Mouse (Mus musculus) layer of hippocampus, postnatal 36 days (tissue): ENCODE measurements at regions not wholly inside any gene's neighbourhood (a gene's known extent, or its start where the extent isn't known, plus 50 kb on each side); places are given as distances from the start of the nearest gene placed in this dataset.
"Not testable (repeated sequence)": the region's sequence is repeated elsewhere in the genome, so short reads cannot be mapped to it uniquely, and the experiment has no call there.

Experiments
- DNase-seq, 2 experiments: peaks; one replicate each; pipeline ENCODE4 v3.0.0; 2022

DNA sequence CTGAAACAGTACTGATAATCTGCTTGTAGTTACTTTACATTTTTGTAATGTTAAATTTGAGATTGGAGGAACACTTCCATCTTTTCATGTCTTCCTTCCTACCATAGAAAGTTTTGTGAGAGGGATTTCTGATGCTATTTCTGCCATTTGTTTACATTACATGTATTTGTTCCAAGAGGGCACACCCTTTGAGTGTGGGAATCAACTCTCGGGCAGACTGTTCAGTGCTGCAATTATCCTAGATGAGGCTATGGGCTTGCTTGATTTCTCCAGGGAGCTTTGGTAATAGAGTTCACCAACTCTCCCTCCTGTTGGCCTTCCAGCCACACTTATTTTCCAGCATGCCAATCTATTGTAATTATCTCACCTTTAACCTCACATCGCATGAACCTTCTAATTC, 52.4 kb downstream of the Gm13691 start:
- no peak for DNase-seq

DNA sequence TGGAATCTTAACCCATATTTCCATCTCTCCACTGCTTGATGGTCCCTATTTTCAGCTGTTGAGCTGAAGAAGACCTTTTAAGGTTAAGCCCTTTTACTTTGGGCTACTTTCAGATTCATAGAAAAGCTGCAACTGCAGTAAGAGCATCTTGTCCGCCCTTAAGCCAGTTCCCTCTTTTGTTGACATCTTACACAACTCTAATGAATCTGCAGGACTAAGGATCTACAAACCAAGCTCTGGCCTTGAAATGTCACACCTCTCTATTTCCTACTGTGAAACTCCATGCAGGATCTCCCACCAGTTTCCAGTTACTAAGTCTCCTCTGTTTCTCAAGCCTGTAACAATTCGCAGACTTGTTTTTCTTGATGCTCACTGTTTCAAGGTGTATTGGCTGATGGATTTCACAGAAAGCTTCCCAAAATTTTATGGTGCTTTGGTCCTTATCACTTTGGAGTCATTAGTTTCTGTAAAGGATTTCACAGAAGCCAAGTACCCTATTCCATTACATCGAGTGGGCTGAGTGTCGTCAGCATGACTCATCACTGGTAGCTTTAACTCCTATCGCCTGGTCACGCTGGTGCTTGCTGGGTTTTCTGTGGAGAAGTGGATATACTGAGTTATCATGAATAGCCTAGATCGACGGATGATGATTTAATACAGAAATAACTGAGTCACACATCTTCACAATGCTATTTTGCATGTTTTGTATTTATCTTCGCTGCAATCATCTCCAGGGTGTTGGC, 58.2 kb downstream of the Gm13691 start:
- DNase-seq = no peak

DNA sequence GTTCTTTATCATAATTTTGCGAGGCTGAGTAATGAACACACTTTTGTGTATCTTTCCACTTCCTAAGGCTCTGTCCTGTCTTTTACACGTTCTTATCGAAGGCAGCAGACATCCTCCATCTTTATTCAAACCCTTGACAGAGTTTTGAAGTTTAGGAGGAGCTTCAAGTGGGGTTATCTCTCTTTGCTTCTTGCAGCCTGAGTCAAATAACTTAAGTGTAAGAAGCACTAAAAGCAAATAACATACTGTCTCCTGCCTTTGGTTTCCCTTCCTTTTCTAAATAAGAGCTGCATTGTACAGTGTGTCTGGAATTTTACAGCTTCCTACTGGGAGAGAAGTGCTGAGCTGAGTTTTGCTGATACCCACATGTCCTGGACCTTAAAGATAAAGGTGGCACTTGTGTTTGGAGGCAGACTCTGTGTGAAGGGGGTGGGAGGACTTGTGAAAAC, 61.6 kb downstream of the Gm13691 start:
- no peak for DNase-seq

DNA sequence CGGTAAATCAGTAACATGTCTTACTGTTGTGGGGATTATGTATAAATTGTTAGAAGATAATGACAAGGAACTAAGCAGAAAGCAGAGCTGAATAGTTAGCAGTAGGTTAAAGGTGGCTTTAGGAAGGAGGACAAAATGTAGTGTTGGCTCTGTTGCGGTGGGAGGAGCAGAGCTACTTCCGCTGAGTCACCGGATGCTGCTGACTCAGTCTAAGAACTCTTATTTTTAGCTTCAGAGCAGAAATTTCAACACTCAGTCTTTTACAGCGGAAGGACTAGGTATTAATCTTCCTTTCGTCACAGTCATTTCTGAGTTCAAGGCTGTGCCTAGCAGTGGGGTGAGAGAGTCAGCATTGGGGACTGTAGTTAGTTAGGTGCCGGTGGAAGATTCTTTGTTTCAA, 68.9 kb downstream of the Gm13691 start:
- DNase-seq = no peak

DNA sequence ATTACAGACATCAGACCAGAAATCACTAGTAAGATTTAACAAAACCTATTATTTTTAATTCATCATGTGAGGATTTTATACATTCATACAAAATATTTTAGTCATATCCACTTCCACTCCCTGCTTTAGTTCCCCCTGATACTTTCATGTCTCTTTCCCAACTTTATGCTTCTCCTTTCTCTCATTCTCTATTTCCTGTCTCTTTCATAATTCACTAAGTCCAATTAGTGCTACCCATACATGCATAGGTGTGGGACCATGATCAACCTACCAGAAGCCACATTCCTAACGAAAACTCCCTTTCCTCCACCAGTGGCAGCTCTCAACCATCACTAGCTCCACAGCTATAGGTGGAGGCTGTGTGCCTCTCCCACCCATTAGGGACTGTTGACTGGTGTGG, 70.9 kb downstream of the Gm13691 start:
- no peak for DNase-seq

DNA sequence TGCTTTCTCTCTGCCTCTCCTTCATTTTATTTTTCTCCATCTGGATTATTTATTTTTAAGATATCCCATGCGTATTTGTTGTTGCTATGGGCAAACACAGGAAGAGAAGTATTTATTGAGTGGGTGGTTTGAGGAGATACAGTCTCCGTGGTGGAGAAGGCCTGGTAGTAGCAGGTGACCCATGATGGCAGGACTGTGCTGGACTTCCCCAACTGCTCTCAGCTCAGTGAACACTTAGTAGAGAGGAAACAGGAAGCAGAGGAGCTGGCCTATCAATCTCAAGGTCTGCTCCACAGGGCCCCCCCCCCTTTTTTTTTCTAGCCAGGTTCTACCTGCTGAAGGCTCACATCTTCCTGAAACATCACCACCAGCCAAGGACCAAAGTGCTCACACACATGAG, 74.0 kb downstream of the Gm13691 start:
- no peak for DNase-seq

DNA sequence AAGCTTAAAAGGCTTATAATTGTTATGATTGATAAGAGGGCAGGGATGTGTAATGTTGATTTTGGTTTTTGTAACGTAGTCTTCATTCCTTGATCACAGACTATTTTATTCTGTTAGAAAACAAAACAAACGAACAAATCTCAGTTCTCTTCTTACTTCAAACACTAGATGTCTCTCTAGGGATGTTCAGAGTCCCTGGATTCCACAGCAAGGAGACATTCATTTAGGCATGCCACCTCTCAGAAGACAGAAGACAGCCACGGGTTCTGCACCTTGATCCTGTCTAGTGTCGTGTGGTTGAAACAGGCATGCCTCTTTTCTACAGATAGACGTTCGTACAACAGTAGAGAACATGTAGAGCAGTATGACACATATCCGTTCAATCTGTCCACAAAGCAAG, 74.7 kb downstream of the Gm13691 start:
- DNase-seq = peak in 1 of 2 experiments; percentile 3

DNA sequence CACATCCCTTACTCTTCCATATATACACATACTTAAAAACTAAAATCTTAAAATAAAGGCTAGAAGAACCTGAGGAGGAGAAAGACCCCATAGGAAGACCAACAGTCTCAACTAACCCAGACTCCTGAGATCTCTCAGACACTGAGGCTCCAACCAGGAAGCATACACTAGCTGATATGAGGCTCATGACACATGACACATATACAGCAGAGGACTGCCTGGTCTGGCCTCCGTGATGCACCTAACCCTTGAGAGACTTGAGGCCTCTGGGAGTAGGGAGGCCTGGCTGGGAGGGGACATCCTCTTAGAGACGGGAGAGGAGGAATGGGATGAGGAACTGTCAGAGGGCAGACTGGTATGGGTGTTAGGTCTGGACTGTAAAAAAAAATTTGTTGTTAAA, 75.4 kb downstream of the Gm13691 start:
- DNase-seq = no peak

DNA sequence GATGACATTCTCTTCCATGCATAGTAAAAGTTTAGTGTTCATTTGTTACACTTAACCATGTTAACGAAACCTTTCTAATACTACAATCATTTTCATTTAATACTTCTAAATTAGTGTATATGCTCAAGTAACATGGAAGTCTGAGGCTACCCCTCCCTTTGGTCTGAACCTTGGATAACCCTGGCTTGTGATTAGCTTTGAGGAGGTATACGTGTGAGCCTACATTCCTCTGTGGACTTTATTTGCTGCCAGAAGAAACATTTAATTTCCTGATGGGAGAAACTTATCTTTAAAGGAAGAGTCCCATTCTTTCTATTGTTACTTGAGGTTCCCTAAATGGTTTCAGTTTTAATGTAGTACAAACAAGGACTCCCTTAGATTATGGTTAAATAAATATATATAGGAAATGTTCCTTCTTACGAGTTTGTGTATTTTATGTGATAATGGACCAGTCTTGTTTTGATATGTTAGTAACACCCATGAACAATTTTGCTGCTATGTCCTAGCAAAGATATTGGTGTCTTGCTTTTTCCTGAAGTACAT, 75.9 kb downstream of the Gm13691 start:
- no peak for DNase-seq

DNA sequence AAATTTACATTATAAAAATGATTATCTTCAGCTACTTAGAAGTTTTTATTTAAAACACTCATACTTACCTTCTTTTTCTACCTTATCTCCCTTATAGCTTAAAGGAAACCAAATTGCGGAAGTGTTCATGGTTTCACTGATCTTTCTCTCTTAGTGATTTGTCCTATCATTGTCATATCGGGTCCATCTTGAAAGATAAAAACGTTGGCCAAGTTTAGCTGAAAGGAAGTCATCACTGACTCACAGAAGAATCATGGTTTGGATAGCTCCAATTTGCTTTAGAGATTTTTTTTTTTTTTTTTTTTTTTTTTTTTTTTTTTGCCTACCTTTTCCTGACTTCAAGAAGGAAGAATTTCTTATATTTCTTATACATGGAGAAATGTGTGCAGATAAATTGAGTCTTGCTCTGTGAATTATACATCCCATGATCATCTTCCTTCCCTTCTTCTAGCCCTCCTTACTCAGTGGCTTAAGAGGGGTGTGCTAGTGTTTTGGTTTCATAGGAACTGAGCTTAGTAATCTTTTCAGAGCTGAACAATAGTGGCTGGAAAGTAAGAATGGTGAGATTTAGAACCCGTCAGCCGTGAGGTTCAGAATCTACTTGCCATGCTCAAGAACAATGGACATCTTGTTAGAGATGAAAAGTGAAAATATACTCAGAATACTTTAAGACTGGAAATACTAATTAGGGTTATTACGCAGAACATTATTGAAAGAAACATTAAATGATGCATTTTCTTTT, 76.6 kb downstream of the Gm13691 start:
- DNase-seq = no peak

DNA sequence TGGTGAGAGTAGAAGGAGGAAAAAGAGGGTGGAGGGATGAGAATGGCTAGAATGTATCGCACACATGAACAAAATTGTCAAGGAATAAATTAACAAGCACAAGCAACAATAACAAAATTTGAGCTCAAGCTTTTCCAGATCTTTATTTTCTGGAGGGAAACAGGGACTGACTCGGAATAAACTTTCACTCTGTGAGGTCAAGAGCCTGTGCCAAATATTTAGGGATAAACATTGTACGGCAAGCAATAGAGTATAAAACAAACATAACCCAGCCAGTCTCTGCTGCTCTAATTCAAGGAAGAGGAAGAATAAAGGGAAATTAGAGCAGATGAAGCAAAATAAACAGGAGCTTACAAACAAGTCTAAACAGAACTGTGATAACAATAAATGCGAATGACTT, 78.3 kb downstream of the Gm13691 start:
- DNase-seq = no peak

DNA sequence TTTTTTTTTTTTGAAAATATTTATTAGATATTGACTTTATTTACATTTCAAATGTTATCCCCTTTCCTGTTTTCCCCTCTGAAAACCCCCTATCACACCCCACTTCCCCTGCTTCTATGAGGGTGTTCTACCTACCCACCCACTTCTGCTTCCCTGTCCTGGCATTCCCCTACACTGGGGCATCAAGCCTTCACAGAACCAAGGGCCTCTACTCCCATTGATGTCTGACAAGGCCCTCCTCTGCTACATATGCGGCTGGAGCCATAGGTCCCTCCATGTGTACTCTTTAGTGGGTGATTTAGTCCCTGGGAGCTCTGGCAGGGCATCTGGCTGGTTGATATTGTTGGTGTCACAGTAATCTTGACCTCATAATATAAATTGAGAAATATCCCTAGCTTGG, 79.1 kb downstream of the Gm13691 start:
- not testable (repeated sequence) for DNase-seq

DNA sequence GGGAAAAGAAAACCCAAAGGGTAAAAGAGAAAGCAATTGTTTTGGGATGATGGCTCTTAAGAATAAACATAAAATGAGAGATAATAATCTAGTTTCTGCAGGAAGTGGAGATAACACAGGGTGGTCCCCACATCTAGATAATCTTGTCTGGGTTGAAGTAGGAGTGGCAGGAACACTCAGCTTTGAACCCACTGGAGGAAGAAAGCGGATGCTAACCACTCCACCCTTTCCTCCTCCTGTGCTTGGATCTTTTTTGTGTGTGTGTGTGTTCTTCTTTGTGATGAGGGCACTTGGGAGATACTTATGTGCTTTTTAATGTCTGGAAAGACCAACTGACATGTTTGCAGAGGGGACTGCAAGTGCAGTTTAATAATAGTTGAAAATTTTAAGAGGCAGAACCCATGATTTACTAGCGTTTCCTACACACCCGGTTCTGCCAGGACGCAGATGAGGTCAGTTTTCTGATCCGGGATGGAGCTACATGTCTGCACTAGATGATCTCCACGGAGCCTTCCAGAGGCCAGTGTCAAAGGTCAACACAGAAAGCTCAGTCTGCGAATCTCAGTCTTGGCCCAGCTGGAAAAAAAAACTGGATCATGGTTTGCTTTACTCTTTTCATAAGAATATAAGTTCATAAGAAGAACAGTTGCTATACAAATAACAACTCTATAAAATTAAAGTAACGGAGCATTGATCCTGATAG, 82.7 kb downstream of the Gm13691 start:
- no peak for DNase-seq

DNA sequence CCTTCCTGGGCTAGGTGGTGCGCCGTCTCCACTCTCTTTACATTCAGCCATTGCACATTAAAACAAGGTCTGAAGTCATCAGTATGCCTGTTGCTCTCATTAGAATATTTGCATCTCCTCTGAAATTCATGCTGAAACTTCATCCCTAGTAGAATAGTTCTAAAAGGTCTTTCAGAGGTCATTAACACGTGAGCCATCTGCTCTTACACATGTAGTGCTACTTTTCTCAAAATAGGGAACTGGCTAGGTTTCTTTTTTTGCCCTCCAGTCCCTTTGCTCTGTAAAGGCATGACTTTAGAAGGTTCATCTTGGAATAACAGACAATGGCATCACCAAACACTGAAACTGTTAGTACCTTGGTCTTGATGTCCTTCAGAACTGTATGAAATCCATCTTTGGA, 85.6 kb downstream of the Gm13691 start:
- no peak for DNase-seq

DNA sequence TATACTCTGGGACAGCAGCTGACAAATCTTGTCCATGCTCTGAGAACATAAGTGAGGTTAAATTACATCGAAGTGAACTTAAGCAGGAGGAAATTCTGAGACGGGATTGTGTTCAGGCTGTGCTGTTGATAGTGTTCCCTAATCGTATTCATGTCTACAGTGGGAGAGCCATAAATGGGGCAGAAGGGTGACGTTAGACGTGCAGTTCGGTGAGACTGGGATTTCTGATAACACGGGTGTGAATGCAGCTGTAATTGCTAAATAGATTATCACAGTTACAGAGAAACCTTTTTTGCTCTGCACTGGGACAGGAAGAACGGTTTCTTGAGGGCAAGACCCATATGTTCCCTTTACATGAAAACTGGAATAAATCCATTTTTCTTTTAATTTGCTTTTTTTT, 88.9 kb downstream of the Gm13691 start:
- DNase-seq = no peak

DNA sequence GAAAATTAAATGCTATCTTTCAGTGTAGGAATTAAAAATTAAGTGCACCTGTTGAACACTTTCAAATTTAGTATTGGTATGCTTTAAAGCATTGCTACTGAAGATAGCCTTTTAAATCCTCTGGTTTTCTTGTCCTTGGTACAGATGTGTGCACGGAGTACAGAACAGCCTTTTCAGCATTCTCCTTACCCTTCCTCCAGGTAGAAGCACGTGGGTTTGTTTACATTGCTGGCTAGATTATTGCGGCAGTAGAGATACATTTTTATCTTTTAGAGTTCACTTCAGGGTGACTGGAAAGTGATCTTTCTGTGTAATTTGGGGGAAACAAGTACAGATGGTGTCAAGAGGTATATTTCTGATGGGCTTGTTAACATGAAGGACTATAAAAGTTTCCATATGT, 89.9 kb downstream of the Gm13691 start:
- no peak for DNase-seq

DNA sequence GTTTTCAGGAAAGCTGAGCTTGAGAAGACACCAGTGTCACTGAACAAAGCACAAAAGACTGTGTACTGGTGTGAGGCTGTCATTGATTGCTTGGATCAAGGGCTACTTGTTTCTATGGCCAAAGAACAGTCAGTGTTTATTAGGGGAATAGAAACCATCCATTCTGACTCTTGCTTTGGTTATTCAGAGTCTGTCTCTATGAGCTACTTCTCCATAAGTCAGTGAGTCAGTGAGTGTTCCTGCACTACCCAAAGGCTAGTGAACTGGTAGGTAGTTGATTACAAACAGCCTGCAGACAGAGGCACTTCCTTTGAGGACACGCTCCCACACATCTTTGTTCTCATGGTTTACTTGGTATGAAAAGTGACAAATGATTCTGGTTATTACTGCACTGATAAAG, 104.4 kb downstream of the Gm13691 start:
- no peak for DNase-seq

DNA sequence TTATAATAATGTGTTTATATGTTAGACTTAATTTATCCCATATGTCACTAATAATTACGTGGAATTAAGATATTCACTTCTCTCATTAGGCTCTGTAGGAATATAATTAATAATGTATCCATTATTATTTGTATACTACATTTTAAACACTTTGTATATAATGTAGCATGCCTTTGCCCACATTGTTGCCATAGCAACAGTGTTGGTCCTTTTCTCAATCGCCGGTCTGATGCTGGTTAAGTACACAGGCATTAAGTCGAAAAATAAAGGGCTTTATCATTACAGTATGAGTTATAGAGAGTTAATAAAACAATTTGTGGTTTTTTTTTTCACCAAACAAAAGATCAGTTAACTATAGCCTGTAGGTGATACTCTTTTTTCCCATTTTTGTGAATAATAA, 108.4 kb downstream of the Gm13691 start:
- no peak for DNase-seq

DNA sequence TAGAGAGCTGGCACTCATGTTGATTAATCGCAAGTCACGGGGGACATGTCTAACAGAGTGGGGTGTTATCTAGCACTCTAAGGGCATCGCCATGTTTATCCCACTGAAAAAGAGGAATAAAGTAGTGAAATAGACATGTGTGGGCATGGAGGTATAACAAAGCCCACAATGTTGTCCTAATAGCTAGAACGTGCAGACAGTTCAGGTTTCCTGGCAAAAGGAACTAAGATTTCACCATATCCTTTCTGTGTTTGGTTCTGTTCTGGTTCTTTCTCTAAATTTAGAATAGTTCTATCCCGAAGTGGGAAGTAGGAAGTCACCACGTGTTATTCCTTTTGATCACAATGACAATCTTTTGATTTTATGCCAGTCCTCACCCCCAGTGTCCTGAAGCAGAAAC, 123.2 kb downstream of the Gm13691 start:
- DNase-seq = no peak

DNA sequence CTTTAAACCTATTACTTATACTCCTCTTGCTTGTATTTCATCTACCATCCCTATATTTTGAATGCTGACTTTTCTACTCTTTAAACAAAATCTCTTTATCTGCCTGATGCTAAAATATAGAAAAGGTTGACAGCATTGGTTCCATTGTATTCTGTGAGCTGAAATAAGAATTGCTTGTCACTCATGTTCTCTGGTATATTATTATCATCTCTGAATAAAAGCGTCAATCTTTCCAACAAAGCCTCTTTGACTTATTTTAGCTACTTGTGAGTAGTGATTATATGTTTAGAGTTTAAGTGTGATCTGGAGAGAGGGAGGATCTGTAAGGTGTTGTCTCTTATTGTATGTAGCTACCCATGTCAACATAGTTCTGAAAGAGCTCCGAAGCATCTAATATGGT, 129.5 kb downstream of the Gm13691 start:
- DNase-seq = no peak

DNA sequence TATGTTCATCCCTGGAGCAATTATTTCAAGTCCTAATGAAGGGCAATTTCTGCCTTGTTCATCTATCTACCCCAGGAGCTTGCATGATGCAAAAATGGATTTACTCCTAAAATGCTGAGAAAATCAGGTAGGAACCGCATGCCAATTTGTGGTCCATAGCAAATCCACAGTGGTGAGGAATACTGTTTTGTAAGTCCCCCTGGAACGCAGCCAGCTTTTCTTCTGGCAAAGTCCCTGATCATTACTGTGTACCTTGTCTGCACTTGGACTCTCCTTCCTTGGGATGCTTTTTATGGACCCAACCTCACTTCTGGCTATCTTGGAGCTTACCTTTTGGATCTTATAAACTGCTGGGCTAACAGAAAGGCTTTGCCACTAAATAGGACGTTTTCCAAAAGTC, 137.2 kb downstream of the Gm13691 start:
- no peak for DNase-seq

DNA sequence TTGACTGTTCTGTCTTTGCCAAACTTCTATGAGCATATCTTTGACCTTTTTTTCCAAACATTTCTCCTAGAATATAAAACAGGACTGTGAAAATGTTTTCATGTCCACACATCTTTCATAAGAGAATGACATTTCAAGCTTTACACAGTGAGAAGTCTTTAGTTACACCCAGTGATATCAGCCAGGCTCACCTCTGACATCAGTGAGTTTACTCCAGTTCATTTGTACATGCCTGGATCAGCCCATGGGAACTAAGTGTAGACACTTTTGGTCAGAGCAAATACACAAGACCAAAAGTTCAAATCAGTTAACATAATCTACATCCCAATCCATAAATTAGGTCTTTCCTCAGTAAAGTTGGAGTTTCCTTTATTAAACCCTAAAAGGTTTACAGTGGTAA, 171.4 kb downstream of the Gm13691 start:
- no peak for DNase-seq

DNA sequence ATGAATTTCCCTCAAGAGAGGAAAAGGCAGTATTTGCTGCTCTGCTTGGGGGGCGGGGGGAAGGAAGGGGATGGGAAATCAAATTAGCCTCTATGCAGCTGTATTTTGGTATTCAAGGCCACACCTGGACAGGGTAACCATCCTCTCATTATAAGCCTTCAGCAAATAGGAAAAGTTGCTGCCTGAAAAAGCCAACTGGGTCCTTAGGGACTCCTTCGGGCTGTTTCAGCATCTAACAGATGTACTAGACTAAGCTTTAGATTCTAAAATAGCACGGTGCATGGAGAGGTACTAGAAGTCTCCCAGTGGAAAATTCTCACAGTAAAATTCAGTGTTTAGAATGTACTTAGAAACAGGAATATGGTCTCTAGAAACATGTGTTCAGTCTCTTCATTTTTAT, 183.1 kb downstream of the Gm13691 start:
- no peak for DNase-seq
